Mouse (Mus musculus) natural killer cell, adult 2 months (primary cell): ENCODE measurements around the gene Ifi47.
A peak's percentile ranks its signal among the peaks of the same experiment; 100 is the strongest.
"Not testable (repeated sequence)": the region's sequence is repeated elsewhere in the genome, so short reads cannot be mapped to it uniquely, and the experiment has no call there.

Experiments used
- DNase-seq, 2 experiments: peaks; one replicate each; pipeline ENCODE4 v3.0.0; 2022; ENCODE audit warnings: low spot score in 2 of 2

The Ifi47 gene

GRCm38 (mm10) chr11:49076001-49076757 lies at the start of gene Ifi47:
Gene Ifi47 (plus strand): TSS chr11:49076587.
- DNase-seq: not testable (repeated sequence)

GRCm38 (mm10) chr11:49050064-49050463 lies 26.3 kb upstream of the Ifi47 start:
- DNase-seq: not testable (repeated sequence)

- not testable (repeated sequence) for DNase-seq
These were observed 25.1 kb upstream of the Ifi47 start, which contains the start of gene 9930111J21Rik2 for GRCm38 (mm10) chr11:49051093-49051891. Gene 9930111J21Rik2 (minus strand): TSS chr11:49051242.

- DNase-seq: not testable (repeated sequence)
These were observed 24.5 kb upstream of the Ifi47 start for GRCm38 (mm10) chr11:49051894-49052293.

GRCm38 (mm10) chr11:49060061-49060460 lies 16.3 kb upstream of the Ifi47 start:
- not testable (repeated sequence) for DNase-seq

- DNase-seq: not testable (repeated sequence)
These were observed 14.5 kb upstream of the Ifi47 start for GRCm38 (mm10) chr11:49061865-49062264.

- DNase-seq: peak; percentile 41 to 57
These were observed 12.5 kb upstream of the Ifi47 start, which contains the start of gene Tgtp2 for GRCm38 (mm10) chr11:49063713-49064469. Gene Tgtp2 (minus strand): TSS chr11:49064206.

- DNase-seq: no peak
These were observed 8.0 kb upstream of the Ifi47 start for GRCm38 (mm10) chr11:49068358-49068757.

- DNase-seq: no peak
These were observed 625 bp downstream of the Ifi47 start for GRCm38 (mm10) chr11:49077012-49077411.

- no peak for DNase-seq
These were observed 2.3 kb downstream of the Ifi47 start for GRCm38 (mm10) chr11:49078719-49079118.

GRCm38 (mm10) chr11:49080636-49081035 lies 4.2 kb downstream of the Ifi47 start:
- no peak for DNase-seq

GRCm38 (mm10) chr11:49081356-49081755 lies 5.0 kb downstream of the Ifi47 start:
- no peak for DNase-seq

- DNase-seq: no peak
These were observed 5.5 kb downstream of the Ifi47 start for GRCm38 (mm10) chr11:49081886-49082285.

- DNase-seq: no peak
These were observed 6.8 kb downstream of the Ifi47 start for GRCm38 (mm10) chr11:49083146-49083545.

GRCm38 (mm10) chr11:49083808-49084207 lies 7.4 kb downstream of the Ifi47 start:
- DNase-seq: no peak

- DNase-seq: no peak
These were observed 8.0 kb downstream of the Ifi47 start for GRCm38 (mm10) chr11:49084385-49084784.

- DNase-seq: peak; percentile 68 to 75
These were observed 8.5 kb downstream of the Ifi47 start for GRCm38 (mm10) chr11:49084875-49085274.

GRCm38 (mm10) chr11:49086858-49087361 lies 10.5 kb downstream of the Ifi47 start:
- peak; percentile 39 to 55 for DNase-seq

- peak; percentile 57 for DNase-seq
These were observed 11.6 kb downstream of the Ifi47 start for GRCm38 (mm10) chr11:49087830-49088616.

- DNase-seq: no peak
These were observed 12.7 kb downstream of the Ifi47 start for GRCm38 (mm10) chr11:49088990-49089652.
